Mouse (Mus musculus) heart, embryonic 11.5 days (tissue): ENCODE results near the gene Heatr3. TPM values are rescaled to one million over a fixed set of nuclear protein-coding genes. Genes with fewer than 3 reads are reported as not detected.
A peak's percentile ranks its signal among the peaks of the same experiment; 100 is the strongest.

Source experiments
- ATAC-seq: fragments of 200-750 bp; cut with Nextera tagmentation; replicated peaks from 2 replicates; pipeline ENCODE4 v1.8.0; 2017; ENCODE audit warnings: moderate library complexity; ENCODE audit not compliant: insufficient number of reproducible peaks, low FRiP score, low TSS enrichment
- H3K27ac ChIP-seq: fragments of 300-500 bp; sonication (generic); 2 replicates; pipeline ENCODE4 v1.5.1; 2014; ENCODE audit warnings: mild to moderate bottlenecking, low read depth, low read length
- H3K27me3 ChIP-seq: fragments of 300-500 bp; sonication (generic); 2 replicates; pipeline ENCODE4 v1.6.1; 2014; ENCODE audit warnings: mild to moderate bottlenecking, low read length, mixed read lengths; ENCODE audit not compliant: control insufficient read depth, insufficient read depth
- H3K36me3 ChIP-seq: fragments of 300-500 bp; sonication (generic); 2 replicates; pipeline ENCODE4 v1.6.1; 2014; ENCODE audit warnings: mild to moderate bottlenecking, low read length, moderate library complexity, mixed read lengths; ENCODE audit not compliant: control insufficient read depth, insufficient read depth
- H3K4me1 ChIP-seq: fragments of 300-500 bp; sonication (generic); 2 replicates; pipeline ENCODE4 v1.6.1; 2014; ENCODE audit warnings: low read length; ENCODE audit not compliant: control insufficient read depth, insufficient read depth
- H3K4me2 ChIP-seq: fragments of 300-500 bp; sonication (generic); 2 replicates; pipeline ENCODE4 v1.6.1; 2014; ENCODE audit warnings: mild to moderate bottlenecking, moderate library complexity
- H3K4me3 ChIP-seq: fragments of 300-500 bp; sonication (generic); 2 replicates; pipeline ENCODE4 v1.5.1; 2014; ENCODE audit warnings: low read depth, low read length
- H3K9ac ChIP-seq: fragments of 300-500 bp; sonication (generic); 2 replicates; pipeline ENCODE4 v1.6.1; 2014; ENCODE audit warnings: mild to moderate bottlenecking, low read depth, low read length, moderate library complexity
- H3K9me3 ChIP-seq: fragments of 300-500 bp; sonication (generic); replicated peaks from 2 replicates; pipeline ENCODE4 v1.6.1; 2016; ENCODE audit warnings: low read length; ENCODE audit not compliant: control insufficient read depth
- WGBS: fragments of 180-500 bp; shearing (Covaris S2); extraction: QIAGEN DNeasy Blood & Tissue Kit; methylation state at CpG from one replicate; pipeline ENCODE4 v1.1.7; 2014; ENCODE audit not compliant: insufficient replicate concordance; 5-methylcytosine and 5-hydroxymethylcytosine counted together
- polyA plus RNA-seq: library from polyadenylated mRNA; unstranded; fragments of >200 nt; fragmentation: Nextera tagmentation; extraction: Ambion mirVana; gene quantifications from 2 replicates; pipeline ENCODE4 v1.2.1, GENCODE M21; 2014

Heatr3 gene
- polyA plus RNA-seq, 1 experiment from 2014 or later: 34.1 TPM

DNA sequence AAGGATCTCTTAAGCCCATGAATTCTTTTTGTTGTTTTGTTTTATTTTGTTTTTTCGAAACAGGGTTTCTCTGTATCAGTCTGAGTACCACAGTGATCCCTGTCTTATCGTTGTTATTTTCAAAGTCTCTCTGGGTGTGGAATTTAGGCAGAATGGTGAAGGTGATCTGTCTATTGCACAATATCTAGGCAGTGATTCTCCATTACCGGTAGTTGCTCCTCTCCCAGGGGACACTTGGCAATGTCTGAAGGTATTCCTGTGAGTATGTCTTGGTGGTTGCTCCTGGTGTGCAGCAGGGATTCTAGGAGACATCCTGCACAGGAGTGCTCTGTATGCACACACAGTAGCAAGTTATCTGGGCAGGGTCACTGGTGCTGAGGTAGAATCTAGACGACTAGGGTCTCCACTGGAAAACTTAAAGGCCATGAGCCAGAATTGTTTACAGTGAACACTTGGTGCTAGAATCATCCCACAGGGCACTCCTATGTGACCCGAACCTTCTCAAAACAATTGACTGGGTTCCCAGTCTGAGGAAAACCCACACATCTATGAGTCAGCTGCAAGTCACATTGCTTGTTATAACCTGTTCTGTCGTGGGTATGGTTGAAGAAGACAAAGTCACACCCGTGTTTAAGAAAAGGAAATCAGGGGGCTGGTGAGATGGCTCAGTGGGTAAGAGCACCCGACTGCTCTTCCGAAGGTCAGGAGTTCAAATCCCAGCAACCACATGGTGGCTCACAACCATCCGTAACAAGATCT, 22.8 kb downstream of the Heatr3 start:
- Histone ChIP-seq H3K9ac (no peak overlapping the region), H3K27ac (no peak overlapping the region), H3K4me3 (no peak overlapping the region), H3K4me1 (no peaks in the 10 kb centered on the region), H3K36me3 (peaks cover 42% of the 10 kb centered on the region), H3K27me3 (no peaks in the 10 kb centered on the region), H3K9me3 (no peaks in the 10 kb centered on the region), H3K4me2 (no peak overlapping the region)
- WGBS: 89% methylated on average over 9 of the region's 10 CpGs
- no peak for ATAC-seq

DNA sequence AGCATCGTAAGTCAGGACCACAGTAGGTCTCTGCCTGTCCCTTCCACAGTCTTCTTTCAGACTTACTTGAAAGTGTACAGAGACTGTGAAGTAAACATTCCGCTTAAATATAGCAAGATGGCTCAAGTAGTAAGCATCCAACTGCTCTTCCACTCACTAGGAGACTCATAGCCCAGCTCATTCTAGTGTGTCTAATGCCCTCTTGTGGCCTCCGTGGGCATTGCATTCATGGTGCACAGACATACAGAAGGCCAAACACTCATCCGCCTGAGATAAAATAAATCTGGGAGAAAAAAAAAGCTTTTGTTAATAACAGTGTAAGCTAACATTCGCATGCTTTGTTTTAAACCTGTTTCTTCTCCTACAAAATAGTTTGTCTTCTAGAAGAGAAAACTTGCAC, 23.8 kb downstream of the Heatr3 start:
- Histone ChIP-seq H3K4me2 (no peak overlapping the region), H3K36me3 (peaks cover 42% of the 10 kb centered on the region), H3K4me3 (no peak overlapping the region), H3K27me3 (no peaks in the 10 kb centered on the region), H3K9me3 (no peaks in the 10 kb centered on the region), H3K4me1 (no peaks in the 10 kb centered on the region), H3K27ac (no peak overlapping the region), H3K9ac (no peak overlapping the region)
- 69% methylated on average over 5 of the region's 5 CpGs for WGBS
- no peak for ATAC-seq

- Histone ChIP-seq H3K9ac (no peak overlapping the region), H3K9me3 (no peaks in the 10 kb centered on the region), H3K27ac (no peak overlapping the region), H3K4me2 (no peak overlapping the region), H3K36me3 (0 out of 2 replicates have a peak, but pooled peaks cover 5% of the 10 kb centered on the region), H3K27me3 (no peaks in the 10 kb centered on the region), H3K4me1 (no peaks in the 10 kb centered on the region), H3K4me3 (no peak overlapping the region)
- 86% methylated on average over 7 of the region's 7 CpGs for WGBS
- ATAC-seq: no peak
These were observed 37.6 kb downstream of the Heatr3 start for GRCm38 (mm10) chr8:88175264-88175663.

DNA sequence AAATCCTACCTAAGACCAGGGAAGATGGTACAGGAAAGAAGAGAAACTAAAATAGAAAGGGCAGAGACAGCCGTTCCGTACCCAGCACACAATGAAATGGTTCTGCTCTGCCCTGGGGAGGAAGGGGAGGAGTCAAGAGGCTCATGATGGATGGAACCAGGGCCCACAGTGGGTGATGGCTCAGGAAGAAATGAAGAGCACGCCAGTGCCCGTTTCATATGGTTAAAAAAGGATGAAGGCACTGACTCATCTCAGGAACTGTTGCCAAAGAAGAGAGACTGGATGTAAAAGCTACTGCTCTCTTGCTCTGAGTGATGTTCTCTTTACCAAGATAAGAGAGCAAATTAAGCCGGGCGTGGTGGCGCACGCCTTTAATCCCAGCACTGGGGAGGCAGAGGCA, 39.6 kb downstream of the Heatr3 start:
- H3K27ac ChIP-seq: no peak overlapping the region
- H3K9me3 ChIP-seq: no peaks in the 10 kb centered on the region
- H3K4me1 ChIP-seq: no peaks in the 10 kb centered on the region
- no peak overlapping the region for H3K9ac ChIP-seq
- 78% methylated on average over 8 of the region's 8 CpGs for WGBS
- no peaks in the 10 kb centered on the region for H3K27me3 ChIP-seq
- no peaks in the 10 kb centered on the region for H3K36me3 ChIP-seq
- H3K4me2 ChIP-seq: no peak overlapping the region
- no peak for ATAC-seq
- no peak overlapping the region for H3K4me3 ChIP-seq

DNA sequence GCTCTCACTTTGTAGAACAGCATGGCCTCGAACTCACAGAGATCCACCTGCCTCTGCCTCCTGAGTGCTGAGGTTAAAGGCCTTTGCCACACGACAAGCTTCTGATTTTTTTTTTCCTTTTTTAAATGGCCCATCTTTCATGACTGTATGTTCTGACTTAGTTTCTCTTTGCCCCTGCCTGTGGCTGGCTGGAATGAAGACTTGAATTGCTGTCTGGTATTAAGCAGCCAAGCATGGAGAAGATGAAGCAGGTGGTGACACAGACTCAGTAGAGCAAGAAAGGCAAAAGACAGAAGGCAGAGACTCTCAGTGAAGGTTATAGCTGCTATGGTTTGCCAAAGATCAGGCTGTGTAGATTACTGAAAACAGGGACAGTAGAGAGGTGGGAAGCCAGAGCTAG, 45.5 kb downstream of the Heatr3 start:
- no peak overlapping the region for H3K9ac ChIP-seq
- no peak overlapping the region for H3K27ac ChIP-seq
- WGBS: 69% methylated on average over 2 of the region's 2 CpGs
- H3K9me3 ChIP-seq: no peaks in the 10 kb centered on the region
- no peak for ATAC-seq
- H3K4me1 ChIP-seq: no peaks in the 10 kb centered on the region
- no peak overlapping the region for H3K4me2 ChIP-seq
- no peaks in the 10 kb centered on the region for H3K27me3 ChIP-seq
- H3K36me3 ChIP-seq: no peaks in the 10 kb centered on the region
- no peak overlapping the region for H3K4me3 ChIP-seq

- H3K4me3 ChIP-seq: no peak overlapping the region
- no peak overlapping the region for H3K9ac ChIP-seq
- 76% methylated on average over 1 of the region's 1 CpGs for WGBS
- H3K36me3 ChIP-seq: no peaks in the 10 kb centered on the region
- H3K9me3 ChIP-seq: no peaks in the 10 kb centered on the region
- no peak for ATAC-seq
- H3K27ac ChIP-seq: no peak overlapping the region
- no peak overlapping the region for H3K4me2 ChIP-seq
- H3K4me1 ChIP-seq: no peaks in the 10 kb centered on the region
- H3K27me3 ChIP-seq: no peaks in the 10 kb centered on the region
These were observed 47.3 kb downstream of the Heatr3 start for GRCm38 (mm10) chr8:88184914-88185313.

DNA sequence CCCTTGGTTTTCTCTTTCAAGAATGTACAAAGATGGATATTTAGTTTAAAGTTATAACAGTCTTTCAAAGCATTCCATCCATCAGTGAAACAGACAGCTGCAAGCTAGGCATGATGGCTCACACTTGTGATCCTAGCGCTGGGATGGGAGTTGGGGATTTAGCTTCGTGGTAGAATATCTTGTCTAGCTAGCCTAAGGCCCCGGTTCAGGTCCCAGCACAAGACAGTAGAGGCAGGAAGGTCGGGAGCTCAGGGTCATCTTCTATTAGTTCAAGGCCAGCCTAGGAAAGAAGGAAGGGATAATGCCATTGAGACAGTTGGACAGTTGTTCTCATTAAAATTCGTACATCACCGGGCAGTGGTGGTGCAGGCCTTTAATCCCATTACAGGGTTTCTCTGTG, 48.1 kb downstream of the Heatr3 start:
- no peak overlapping the region for H3K4me3 ChIP-seq
- no peak overlapping the region for H3K4me2 ChIP-seq
- WGBS: 80% methylated on average over 6 of the region's 6 CpGs
- H3K27me3 ChIP-seq: no peaks in the 10 kb centered on the region
- no peak overlapping the region for H3K9ac ChIP-seq
- no peak overlapping the region for H3K27ac ChIP-seq
- H3K4me1 ChIP-seq: no peaks in the 10 kb centered on the region
- no peaks in the 10 kb centered on the region for H3K9me3 ChIP-seq
- ATAC-seq: no peak
- H3K36me3 ChIP-seq: no peaks in the 10 kb centered on the region

- no peaks in the 10 kb centered on the region for H3K9me3 ChIP-seq
- no peaks in the 10 kb centered on the region for H3K36me3 ChIP-seq
- H3K4me3 ChIP-seq: no peak overlapping the region
- peaks cover 18% of the 10 kb centered on the region for H3K4me1 ChIP-seq
- H3K9ac ChIP-seq: no peak overlapping the region
- H3K4me2 ChIP-seq: no peak overlapping the region
- 20% methylated on average over 3 of the region's 3 CpGs for WGBS
- ATAC-seq: no peak
- no peaks in the 10 kb centered on the region for H3K27me3 ChIP-seq
- H3K27ac ChIP-seq: no peak overlapping the region
These were observed 59.7 kb downstream of the Heatr3 start for GRCm38 (mm10) chr8:88197328-88197727.

DNA sequence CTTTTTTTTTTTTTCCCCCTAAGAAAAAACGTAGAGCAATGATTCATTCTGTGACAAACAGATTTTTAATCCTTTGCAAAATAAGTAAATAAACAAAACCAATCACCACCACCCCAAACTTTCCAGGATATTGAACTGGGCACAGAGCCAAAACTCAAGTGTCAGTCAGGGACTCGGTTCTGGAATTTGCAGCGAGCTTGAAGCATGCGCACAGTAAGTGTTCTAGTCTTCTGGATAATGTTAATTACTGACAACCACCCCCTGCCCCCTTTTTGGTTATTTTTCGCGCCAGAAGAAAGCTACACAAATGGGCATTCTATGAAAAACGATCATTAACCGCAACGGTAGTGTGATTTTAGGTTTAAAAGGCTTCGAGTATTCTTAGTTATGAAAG, 60.9 kb downstream of the Heatr3 start:
- no peaks in the 10 kb centered on the region for H3K9me3 ChIP-seq
- peaks cover 18% of the 10 kb centered on the region for H3K4me1 ChIP-seq
- no peak for ATAC-seq
- no peaks in the 10 kb centered on the region; the same call in 1 of the 2 replicates for H3K36me3 ChIP-seq
- H3K27ac ChIP-seq: peak overlapping the region; percentile 98
- peak overlapping the region; percentile 83 for H3K4me3 ChIP-seq
- peak overlapping the region; percentile 80 for H3K4me2 ChIP-seq
- WGBS: under 1% methylated on average over 10 of the region's 10 CpGs
- H3K27me3 ChIP-seq: no peaks in the 10 kb centered on the region
- peak overlapping the region; percentile 73 for H3K9ac ChIP-seq
